Mouse (Mus musculus) CH12.LX (cell line): ENCODE results near the gene Gm20517.

Experiments used
- CTCF ChIP-seq, 2 experiments: IDR thresholded peaks in 1 of 2; conservative IDR thresholded peaks in 1 of 2; 2 replicates each; pipeline ENCODE4 v1.5.1; 2011 to 2012; ENCODE audit warnings: low read depth in 2 of 2, low read length in 2 of 2, improper control_type of control experiment in 1 of 2, inconsistent platforms in 1 of 2, mild to moderate bottlenecking in 1 of 2, moderate library complexity in 1 of 2
- ELF1 ChIP-seq: IDR thresholded peaks from 2 replicates; pipeline ENCODE4 v1.6.1; 2014; ENCODE audit warnings: low read depth, mild to moderate bottlenecking, inconsistent platforms, low read length, improper control_type of control experiment
- HCFC1 ChIP-seq: IDR thresholded peaks from 2 replicates; pipeline ENCODE4 v1.6.1; 2012; ENCODE audit warnings: low read depth, mild to moderate bottlenecking, inconsistent platforms, low read length, improper control_type of control experiment
- KAT2A ChIP-seq: IDR thresholded peaks from 2 replicates; pipeline ENCODE4 v1.6.1; 2012; ENCODE audit warnings: low read length, improper control_type of control experiment, inconsistent platforms; ENCODE audit not compliant: insufficient replicate concordance
- MAX ChIP-seq: IDR thresholded peaks from 2 replicates; pipeline ENCODE4 v1.6.1; 2011; ENCODE audit warnings: low read length, improper control_type of control experiment
- MEF2A ChIP-seq: IDR thresholded peaks from 2 replicates; pipeline ENCODE4 v1.6.1; 2014; ENCODE audit warnings: low read depth, mild to moderate bottlenecking, inconsistent platforms, low read length, improper control_type of control experiment, borderline replicate concordance
- RCOR1 ChIP-seq: conservative IDR thresholded peaks from 2 replicates; pipeline ENCODE4 v1.6.1; 2012; ENCODE audit warnings: low read depth, mild to moderate bottlenecking, inconsistent platforms, low read length, improper control_type of control experiment
- UBTF ChIP-seq: IDR thresholded peaks from 2 replicates; pipeline ENCODE4 v1.6.1; 2012; ENCODE audit warnings: low read depth, mild to moderate bottlenecking, inconsistent platforms, low read length, improper control_type of control experiment, moderate library complexity
- USF2 ChIP-seq: conservative IDR thresholded peaks from 2 replicates; pipeline ENCODE4 v1.6.1; 2011; ENCODE audit warnings: low read depth, low read length, improper control_type of control experiment

- TF ChIP-seq CTCF (conservative IDR thresholded peaks at IDR 0.05 in 1 of 2, IDR thresholded peaks at IDR 0.05 in 1 of 2; ENCODE audit: low read depth in 2 of 2, low read length in 2 of 2), result no peak
- no peak for TF ChIP-seq RCOR1
- TF ChIP-seq ELF1, result no peak
- TF ChIP-seq USF2, result no peak
- TF ChIP-seq MEF2A, result no peak
- no peak for TF ChIP-seq HCFC1
- no peak for TF ChIP-seq MAX
- TF ChIP-seq UBTF, result no peak
- no peak for TF ChIP-seq KAT2A
These were observed 18.6 kb downstream of the Gm20517 start for GRCm38 (mm10) chr17:47629717-47630677.
